Mouse (Mus musculus): ENCODE results near the gene Gm13128.
"Not testable (repeated sequence)": the region's sequence is repeated elsewhere in the genome, so short reads cannot be mapped to it uniquely, and the experiment has no call there.

DNA sequence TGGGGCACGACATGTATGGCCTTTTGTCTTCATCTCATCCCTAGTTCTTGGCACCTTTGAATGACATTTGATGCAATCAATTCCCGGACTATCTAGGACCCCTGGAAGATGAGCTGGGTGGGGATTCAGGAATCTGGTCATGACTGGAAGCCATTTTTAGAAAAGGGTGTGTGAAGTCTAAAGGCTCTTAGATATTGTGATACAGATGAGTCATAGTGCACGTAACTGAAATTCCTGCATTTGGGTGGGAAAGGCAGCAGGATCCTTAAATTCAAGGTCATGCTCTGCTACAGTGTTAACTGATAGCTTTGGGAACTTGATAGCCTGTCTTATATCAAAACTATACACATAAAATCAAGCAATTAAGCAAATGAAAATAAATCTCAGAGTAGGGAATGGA is 5.8 kb downstream of the Gm13128 start:
- TF ChIP-seq GATA1 (IDR thresholded peaks at IDR 0.05; ENCODE audit: borderline replicate concordance, low read length); CTCF (IDR thresholded peaks at IDR 0.05; ENCODE audit: low read depth, low read length); POLR2AphosphoS5 (IDR thresholded peaks at IDR 0.05; ENCODE audit: insufficient replicate concordance, low read depth, low read length); TAL1 (conservative IDR thresholded peaks at IDR 0.05; ENCODE audit: low read depth, low read length); GATA2 (IDR thresholded peaks at IDR 0.05; ENCODE audit: borderline replicate concordance, low read depth, low read length): not testable (repeated sequence)
